Mouse (Mus musculus): ENCODE results near the gene Gpr108. TPM values are rescaled to one million over a fixed set of nuclear protein-coding genes. Genes with fewer than 3 reads are reported as not detected.

Gpr108 gene
- polyA plus RNA-seq, 1 experiment from 2014 or later = 24.5 TPM

GRCm38 (mm10) chr17:57228014-57228413 lies 20.2 kb downstream of the Gpr108 start, which contains the start of gene C3:
C3 (minus strand) TSS chr17:57228136.
- H3K4me1 ChIP-seq (ENCODE audit: control insufficient read depth, insufficient read depth, low read length) = no peaks in the 10 kb centered on the region
- H3K9ac ChIP-seq (ENCODE audit: low read length) = no peak within 1 kb of the TSS
- H3K4me2 ChIP-seq = no peak within 1 kb of the TSS
- ATAC-seq (ENCODE audit: low FRiP score) = no peak
- no peaks in the 10 kb centered on the region for H3K9me3 ChIP-seq (ENCODE audit: control insufficient read depth, low read length)
- no peak within 1 kb of the TSS for H3K27ac ChIP-seq (ENCODE audit: low read depth, low read length)
- WGBS = 84% methylated on average over 3 of the region's 3 CpGs
- no peak for DNase-seq (ENCODE audit: low spot score, missing footprints)
- H3K36me3 ChIP-seq (ENCODE audit: control insufficient read depth, insufficient read depth, low read length) = no peaks in the 10 kb centered on the region
- no peaks in the 10 kb centered on the region for H3K27me3 ChIP-seq (ENCODE audit: control insufficient read depth, insufficient read depth, low read length)
- H3K4me3 ChIP-seq (ENCODE audit: low read depth, low read length) = no peak within 1 kb of the TSS

- no peaks in the 10 kb centered on the region for H3K36me3 ChIP-seq (ENCODE audit: control insufficient read depth, insufficient read depth, low read length)
- no peak overlapping the region for H3K27ac ChIP-seq (ENCODE audit: low read depth, low read length)
- H3K9ac ChIP-seq (ENCODE audit: low read length) = no peak overlapping the region
- no peaks in the 10 kb centered on the region for H3K4me1 ChIP-seq (ENCODE audit: control insufficient read depth, insufficient read depth, low read length)
- H3K9me3 ChIP-seq (ENCODE audit: control insufficient read depth, low read length) = no peaks in the 10 kb centered on the region
- WGBS = 85% methylated on average over 2 of the region's 2 CpGs
- H3K27me3 ChIP-seq (ENCODE audit: control insufficient read depth, insufficient read depth, low read length) = no peaks in the 10 kb centered on the region
- H3K4me2 ChIP-seq = no peak overlapping the region
- DNase-seq (ENCODE audit: low spot score, missing footprints) (no peak), ATAC-seq (ENCODE audit: low FRiP score) (no peak)
- H3K4me3 ChIP-seq (ENCODE audit: low read depth, low read length) = no peak overlapping the region
Observed at GRCm38 (mm10) chr17:57227468-57227867, 20.8 kb downstream of the Gpr108 start.

GRCm38 (mm10) chr17:57223313-57223712 lies 24.9 kb downstream of the Gpr108 start:
- no peaks in the 10 kb centered on the region for H3K9me3 ChIP-seq (ENCODE audit: control insufficient read depth, low read length)
- no peaks in the 10 kb centered on the region for H3K27me3 ChIP-seq (ENCODE audit: control insufficient read depth, insufficient read depth, low read length)
- no peak overlapping the region for H3K4me3 ChIP-seq (ENCODE audit: low read depth, low read length)
- no peak for DNase-seq (ENCODE audit: low spot score, missing footprints)
- WGBS = 84% methylated on average over 9 of the region's 9 CpGs
- no peaks in the 10 kb centered on the region for H3K36me3 ChIP-seq (ENCODE audit: control insufficient read depth, insufficient read depth, low read length)
- ATAC-seq (ENCODE audit: low FRiP score) = no peak
- H3K27ac ChIP-seq (ENCODE audit: low read depth, low read length) = no peak overlapping the region
- H3K4me1 ChIP-seq (ENCODE audit: control insufficient read depth, insufficient read depth, low read length) = 0 out of 2 replicates have a peak, but pooled peaks cover 2% of the 10 kb centered on the region
- no peak overlapping the region for H3K9ac ChIP-seq (ENCODE audit: low read length)
- H3K4me2 ChIP-seq = no peak overlapping the region

GRCm38 (mm10) chr17:57221911-57222310 lies 26.3 kb downstream of the Gpr108 start:
- Histone ChIP-seq H3K27ac (ENCODE audit: low read depth, low read length) (no peak overlapping the region), H3K27me3 (ENCODE audit: control insufficient read depth, insufficient read depth, low read length) (no peaks in the 10 kb centered on the region), H3K9me3 (ENCODE audit: control insufficient read depth, low read length) (no peaks in the 10 kb centered on the region), H3K4me3 (ENCODE audit: low read depth, low read length) (no peak overlapping the region), H3K4me1 (ENCODE audit: control insufficient read depth, insufficient read depth, low read length) (0 out of 2 replicates have a peak, but pooled peaks cover 2% of the 10 kb centered on the region), H3K4me2 (no peak overlapping the region), H3K36me3 (ENCODE audit: control insufficient read depth, insufficient read depth, low read length) (no peaks in the 10 kb centered on the region), H3K9ac (ENCODE audit: low read length) (no peak overlapping the region)
- ATAC-seq (ENCODE audit: low FRiP score) (no peak), DNase-seq (ENCODE audit: low spot score, missing footprints) (no peak)
- 88% methylated on average over 4 of the region's 4 CpGs for WGBS

GRCm38 (mm10) chr17:57219884-57220207 lies 28.4 kb downstream of the Gpr108 start:
- no peak overlapping the region for H3K4me2 ChIP-seq
- WGBS = 18% methylated on average over 3 of the region's 3 CpGs
- DNase-seq (ENCODE audit: low spot score, missing footprints) (no peak), ATAC-seq (ENCODE audit: low FRiP score) (no peak)
- no peak overlapping the region for H3K4me3 ChIP-seq (ENCODE audit: low read depth, low read length)
- no peaks in the 10 kb centered on the region for H3K36me3 ChIP-seq (ENCODE audit: control insufficient read depth, insufficient read depth, low read length)
- H3K27ac ChIP-seq (ENCODE audit: low read depth, low read length) = no peak overlapping the region
- 0 out of 2 replicates have a peak, but pooled peaks cover 2% of the 10 kb centered on the region for H3K4me1 ChIP-seq (ENCODE audit: control insufficient read depth, insufficient read depth, low read length)
- no peaks in the 10 kb centered on the region for H3K27me3 ChIP-seq (ENCODE audit: control insufficient read depth, insufficient read depth, low read length)
- no peak overlapping the region for H3K9ac ChIP-seq (ENCODE audit: low read length)
- no peaks in the 10 kb centered on the region for H3K9me3 ChIP-seq (ENCODE audit: control insufficient read depth, low read length)

- H3K36me3 ChIP-seq (ENCODE audit: control insufficient read depth, insufficient read depth, low read length) = no peaks in the 10 kb centered on the region
- WGBS = 26% methylated on average over 11 of the region's 11 CpGs
- no peak overlapping the region for H3K27ac ChIP-seq (ENCODE audit: low read depth, low read length)
- no peaks in the 10 kb centered on the region for H3K9me3 ChIP-seq (ENCODE audit: control insufficient read depth, low read length)
- no peak overlapping the region for H3K9ac ChIP-seq (ENCODE audit: low read length)
- ATAC-seq (ENCODE audit: low FRiP score) (peak; percentile 58), DNase-seq (ENCODE audit: low spot score, missing footprints) (peak; percentile 92)
- H3K4me2 ChIP-seq = no peak overlapping the region
- H3K27me3 ChIP-seq (ENCODE audit: control insufficient read depth, insufficient read depth, low read length) = no peaks in the 10 kb centered on the region
- no peak overlapping the region for H3K4me3 ChIP-seq (ENCODE audit: low read depth, low read length)
- 0 out of 2 replicates have a peak, but pooled peaks cover 2% of the 10 kb centered on the region for H3K4me1 ChIP-seq (ENCODE audit: control insufficient read depth, insufficient read depth, low read length)
Observed at GRCm38 (mm10) chr17:57219167-57219883, 28.9 kb downstream of the Gpr108 start.

GRCm38 (mm10) chr17:57218335-57218900 lies 29.8 kb downstream of the Gpr108 start:
- WGBS = 76% methylated on average over 12 of the region's 12 CpGs
- Histone ChIP-seq H3K4me2 (no peak overlapping the region), H3K9me3 (ENCODE audit: control insufficient read depth, low read length) (no peaks in the 10 kb centered on the region), H3K4me3 (ENCODE audit: low read depth, low read length) (no peak overlapping the region), H3K9ac (ENCODE audit: low read length) (no peak overlapping the region), H3K4me1 (ENCODE audit: control insufficient read depth, insufficient read depth, low read length) (0 out of 2 replicates have a peak, but pooled peaks cover 2% of the 10 kb centered on the region), H3K36me3 (ENCODE audit: control insufficient read depth, insufficient read depth, low read length) (no peaks in the 10 kb centered on the region), H3K27ac (ENCODE audit: low read depth, low read length) (no peak overlapping the region), H3K27me3 (ENCODE audit: control insufficient read depth, insufficient read depth, low read length) (no peaks in the 10 kb centered on the region)
- ATAC-seq (ENCODE audit: low FRiP score) (no peak), DNase-seq (ENCODE audit: low spot score, missing footprints) (no peak)

GRCm38 (mm10) chr17:57214676-57215387 lies 33.4 kb downstream of the Gpr108 start:
- Histone ChIP-seq H3K4me1 (ENCODE audit: control insufficient read depth, insufficient read depth, low read length) (0 out of 2 replicates have a peak, but pooled peaks cover 2% of the 10 kb centered on the region), H3K36me3 (ENCODE audit: control insufficient read depth, insufficient read depth, low read length) (no peaks in the 10 kb centered on the region), H3K9ac (ENCODE audit: low read length) (no peak overlapping the region), H3K4me2 (no peak overlapping the region), H3K27me3 (ENCODE audit: control insufficient read depth, insufficient read depth, low read length) (no peaks in the 10 kb centered on the region), H3K4me3 (ENCODE audit: low read depth, low read length) (no peak overlapping the region), H3K9me3 (ENCODE audit: control insufficient read depth, low read length) (no peaks in the 10 kb centered on the region), H3K27ac (ENCODE audit: low read depth, low read length) (no peak overlapping the region)
- DNase-seq (ENCODE audit: low spot score, missing footprints) (peak; percentile 87), ATAC-seq (ENCODE audit: low FRiP score) (peak; percentile 77)
- WGBS = 50% methylated on average over 13 of the region's 13 CpGs

- Histone ChIP-seq H3K27ac (ENCODE audit: low read depth, low read length) (no peak overlapping the region), H3K9me3 (ENCODE audit: control insufficient read depth, low read length) (no peaks in the 10 kb centered on the region), H3K4me3 (ENCODE audit: low read depth, low read length) (no peak overlapping the region), H3K4me1 (ENCODE audit: control insufficient read depth, insufficient read depth, low read length) (no peaks in the 10 kb centered on the region), H3K9ac (ENCODE audit: low read length) (no peak overlapping the region), H3K27me3 (ENCODE audit: control insufficient read depth, insufficient read depth, low read length) (no peaks in the 10 kb centered on the region), H3K4me2 (no peak overlapping the region), H3K36me3 (ENCODE audit: control insufficient read depth, insufficient read depth, low read length) (no peaks in the 10 kb centered on the region)
- no peak for ATAC-seq (ENCODE audit: low FRiP score)
- DNase-seq (ENCODE audit: low spot score, missing footprints) = no peak
- WGBS = 70% methylated on average over 9 of the region's 9 CpGs
Observed at GRCm38 (mm10) chr17:57211501-57211900, 36.7 kb downstream of the Gpr108 start.

Measured in midbrain, embryonic 11.5 days (tissue).